Mouse (Mus musculus) limb, embryonic 11.5 days (tissue): ENCODE data around the gene Srrm2. TPM values are rescaled to one million over a fixed set of nuclear protein-coding genes. Genes with fewer than 3 reads are reported as not detected.

Experiments
- ATAC-seq: fragments of 200-750 bp; cut with Nextera tagmentation; 2 replicates; pipeline ENCODE4 v1.8.0; 2017; ENCODE audit warnings: low read depth; ENCODE audit not compliant: insufficient number of reproducible peaks, low FRiP score, low TSS enrichment
- DNase-seq: peaks from one replicate; pipeline ENCODE4 v3.0.0-alpha.2; 2015; ENCODE audit warnings: low spot score
- H3K27ac ChIP-seq: fragments of 300-500 bp; sonication (generic); replicated peaks from 2 replicates; pipeline ENCODE4 v1.5.1; 2014; ENCODE audit warnings: low read depth, mild to moderate bottlenecking, low read length
- H3K27me3 ChIP-seq: fragments of 300-500 bp; sonication (generic); 2 replicates; pipeline ENCODE4 v1.6.1; 2014; ENCODE audit warnings: mild to moderate bottlenecking, low read length, mixed read lengths; ENCODE audit not compliant: control insufficient read depth, insufficient read depth
- H3K36me3 ChIP-seq: fragments of 300-500 bp; sonication (generic); 2 replicates; pipeline ENCODE4 v1.6.1; 2014; ENCODE audit warnings: mild to moderate bottlenecking, low read length, moderate library complexity, mixed read lengths; ENCODE audit not compliant: control insufficient read depth, insufficient read depth
- H3K4me1 ChIP-seq: fragments of 300-500 bp; sonication (generic); 2 replicates; pipeline ENCODE4 v1.6.1; 2014; ENCODE audit warnings: low read length, mixed read lengths; ENCODE audit not compliant: control insufficient read depth, insufficient read depth
- H3K4me2 ChIP-seq: fragments of 300-500 bp; sonication (generic); 2 replicates; pipeline ENCODE4 v1.6.1; 2014; ENCODE audit warnings: low read depth, mild to moderate bottlenecking, moderate library complexity; ENCODE audit not compliant: severe bottlenecking
- H3K4me3 ChIP-seq: fragments of 300-500 bp; sonication (generic); 2 replicates; pipeline ENCODE4 v1.5.1; 2014; ENCODE audit warnings: low read depth, low read length
- H3K9ac ChIP-seq: fragments of 300-500 bp; sonication (generic); 2 replicates; pipeline ENCODE4 v1.6.1; 2014; ENCODE audit warnings: mild to moderate bottlenecking, low read length
- H3K9me3 ChIP-seq: fragments of 300-500 bp; sonication (generic); 2 replicates; pipeline ENCODE4 v1.6.1; 2016; ENCODE audit warnings: low read length; ENCODE audit not compliant: control insufficient read depth
- WGBS: fragments of 180-500 bp; shearing (Covaris S2); extraction: QIAGEN DNeasy Blood & Tissue Kit; methylation state at CpG from one replicate; pipeline ENCODE4 v1.1.7; 2014; 5-methylcytosine and 5-hydroxymethylcytosine counted together
- polyA plus RNA-seq: library from polyadenylated mRNA; unstranded; fragments of >200 nt; fragmentation: Nextera tagmentation; extraction: Ambion mirVana; gene quantifications from 2 replicates; pipeline ENCODE4 v1.2.1, GENCODE M21; 2014

Srrm2 gene
- polyA plus RNA-seq, 1 experiment from 2014 or later, result 508 TPM

DNA sequence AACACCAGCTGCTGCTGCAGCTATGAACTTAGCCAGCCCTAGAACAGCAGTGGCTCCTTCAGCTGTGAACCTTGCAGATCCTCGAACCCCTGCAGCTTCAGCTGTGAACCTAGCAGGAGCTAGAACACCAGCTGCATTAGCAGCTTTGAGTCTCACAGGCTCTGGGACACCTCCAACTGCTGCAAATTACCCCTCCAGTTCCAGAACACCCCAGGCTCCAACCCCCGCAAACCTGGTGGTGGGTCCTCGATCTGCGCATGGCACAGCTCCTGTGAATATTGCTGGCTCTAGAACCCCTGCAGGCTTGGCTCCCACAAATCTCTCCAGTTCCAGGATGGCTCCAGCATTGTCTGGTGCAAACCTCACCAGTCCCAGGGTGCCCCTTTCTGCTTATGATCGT is 30.4 kb downstream of the Srrm2 start:
- H3K9me3 ChIP-seq, result peaks cover 3% of the 10 kb centered on the region; the same call in 1 of the 2 replicates
- 96% methylated on average over 5 of the region's 5 CpGs for WGBS
- H3K4me1 ChIP-seq, result 0 out of 2 replicates have a peak, but pooled peaks cover 3% of the 10 kb centered on the region
- no peaks in the 10 kb centered on the region for H3K27me3 ChIP-seq
- peaks cover 82% of the 10 kb centered on the region for H3K36me3 ChIP-seq
- ATAC-seq, result no peak
- H3K4me2 ChIP-seq, result no peak overlapping the region
- DNase-seq, result no peak
- no peak overlapping the region for H3K9ac ChIP-seq
- H3K4me3 ChIP-seq, result no peak overlapping the region
- no peak overlapping the region for H3K27ac ChIP-seq

DNA sequence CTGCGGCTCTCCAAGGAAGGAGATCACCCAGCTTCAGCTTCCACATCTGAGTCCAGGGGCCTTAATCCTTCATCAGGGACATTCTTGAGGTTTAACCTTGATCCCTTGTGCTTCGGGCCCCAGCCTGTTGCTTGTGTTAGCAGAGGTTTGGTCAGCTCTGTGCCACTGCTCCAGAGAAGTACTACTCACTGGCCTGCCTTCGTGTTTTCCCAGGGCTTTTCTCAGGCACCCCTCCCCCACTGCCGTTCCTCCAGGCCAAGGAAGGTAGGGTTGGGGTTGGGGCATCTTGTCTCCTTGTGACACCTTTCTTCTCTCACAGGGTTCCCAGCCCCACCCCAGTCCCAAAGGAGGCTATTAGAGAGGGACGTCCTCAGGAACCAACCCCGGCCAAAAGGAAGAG is 31.8 kb downstream of the Srrm2 start:
- Histone ChIP-seq H3K4me1 (0 out of 2 replicates have a peak, but pooled peaks cover 3% of the 10 kb centered on the region), H3K4me2 (no peak overlapping the region), H3K27ac (no peak overlapping the region), H3K9me3 (peaks cover 3% of the 10 kb centered on the region; the same call in 1 of the 2 replicates), H3K9ac (no peak overlapping the region), H3K27me3 (no peaks in the 10 kb centered on the region), H3K36me3 (peaks cover 73% of the 10 kb centered on the region), H3K4me3 (no peak overlapping the region)
- ATAC-seq, result no peak
- peak; percentile 24 for DNase-seq
- WGBS, result 86% methylated on average over 6 of the region's 6 CpGs

DNA sequence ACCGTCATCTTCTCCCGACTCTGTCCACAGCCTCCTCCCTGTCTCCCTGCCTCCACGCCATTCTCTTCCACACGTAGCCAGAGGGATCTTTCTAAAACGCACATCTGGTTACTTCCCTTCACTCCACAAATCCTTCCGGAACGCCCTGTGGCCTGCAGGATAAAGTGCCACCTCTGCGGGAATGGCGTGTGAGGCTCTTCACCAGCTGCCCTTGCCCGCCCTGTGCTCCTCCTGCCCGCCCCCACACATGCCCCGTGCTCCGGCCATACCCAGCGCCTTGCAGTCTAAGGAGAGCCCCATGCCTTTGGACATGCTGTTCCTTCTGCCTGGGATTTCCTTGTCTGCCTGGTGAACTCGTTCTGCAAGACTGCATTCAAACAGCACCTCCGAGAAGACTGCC is 32.7 kb downstream of the Srrm2 start:
- no peak overlapping the region for H3K27ac ChIP-seq
- H3K36me3 ChIP-seq, result peaks cover 63% of the 10 kb centered on the region
- ATAC-seq, result no peak
- H3K9me3 ChIP-seq, result peaks cover 3% of the 10 kb centered on the region; the same call in 1 of the 2 replicates
- no peak overlapping the region for H3K9ac ChIP-seq
- H3K4me3 ChIP-seq, result no peak overlapping the region
- WGBS, result 86% methylated on average over 16 of the region's 16 CpGs
- H3K4me2 ChIP-seq, result no peak overlapping the region
- no peak for DNase-seq
- H3K27me3 ChIP-seq, result no peaks in the 10 kb centered on the region
- peaks cover 5% of the 10 kb centered on the region; the same call in 1 of the 2 replicates for H3K4me1 ChIP-seq

DNA sequence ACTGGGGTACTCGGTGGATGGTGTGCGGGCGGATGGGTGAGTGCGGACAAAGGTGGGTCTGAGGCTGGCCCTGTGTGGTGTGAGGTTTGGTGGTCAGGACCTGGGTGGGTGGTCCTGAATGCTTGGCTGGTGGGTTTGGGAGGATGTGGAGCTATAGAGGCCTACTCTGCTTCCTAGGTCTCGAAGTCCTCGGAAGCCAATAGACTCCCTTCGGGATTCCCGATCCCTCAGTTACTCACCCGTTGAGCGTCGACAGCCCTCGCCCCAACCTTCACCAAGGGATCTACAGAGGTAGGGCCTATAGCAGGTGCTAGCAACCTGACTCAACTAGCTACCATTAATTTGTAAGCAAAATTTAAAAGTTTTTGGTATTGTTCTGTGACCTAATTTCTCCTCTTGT is 33.3 kb downstream of the Srrm2 start:
- no peak overlapping the region for H3K4me2 ChIP-seq
- no peak overlapping the region for H3K9ac ChIP-seq
- ATAC-seq (no peak), DNase-seq (no peak)
- 91% methylated on average over 12 of the region's 12 CpGs for WGBS
- peaks cover 57% of the 10 kb centered on the region for H3K36me3 ChIP-seq
- no peak overlapping the region for H3K4me3 ChIP-seq
- peaks cover 5% of the 10 kb centered on the region; the same call in 1 of the 2 replicates for H3K4me1 ChIP-seq
- H3K27me3 ChIP-seq, result no peaks in the 10 kb centered on the region
- H3K27ac ChIP-seq, result no peak overlapping the region
- H3K9me3 ChIP-seq, result peaks cover 3% of the 10 kb centered on the region; the same call in 1 of the 2 replicates

DNA sequence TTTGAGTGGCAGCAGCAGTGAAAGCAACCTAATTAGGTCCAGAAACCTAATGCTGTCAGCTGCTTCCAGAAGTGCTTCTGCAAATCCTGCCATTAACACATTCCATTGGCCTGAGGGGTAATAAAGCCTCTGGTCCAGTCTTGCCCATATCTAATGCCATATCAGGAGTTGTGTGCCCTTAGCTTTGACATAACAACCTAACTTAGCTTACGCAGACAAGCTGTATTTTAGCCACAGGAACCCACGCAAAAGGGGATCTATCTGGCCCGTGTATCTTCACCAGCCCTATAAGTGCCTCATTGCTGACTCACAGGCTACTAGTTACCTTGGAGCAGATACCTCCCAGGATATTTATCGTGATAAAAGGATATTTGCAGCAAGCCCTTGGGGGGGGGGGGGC is 35.3 kb downstream of the Srrm2 start:
- Histone ChIP-seq H3K4me3 (no peak overlapping the region), H3K27ac (no peak overlapping the region), H3K36me3 (peaks cover 38% of the 10 kb centered on the region), H3K4me2 (no peak overlapping the region), H3K9ac (no peak overlapping the region), H3K9me3 (no peaks in the 10 kb centered on the region), H3K4me1 (peaks cover 5% of the 10 kb centered on the region; the same call in 1 of the 2 replicates), H3K27me3 (no peaks in the 10 kb centered on the region)
- WGBS, result 80% methylated on average over 4 of the region's 4 CpGs
- DNase-seq (no peak), ATAC-seq (no peak)

DNA sequence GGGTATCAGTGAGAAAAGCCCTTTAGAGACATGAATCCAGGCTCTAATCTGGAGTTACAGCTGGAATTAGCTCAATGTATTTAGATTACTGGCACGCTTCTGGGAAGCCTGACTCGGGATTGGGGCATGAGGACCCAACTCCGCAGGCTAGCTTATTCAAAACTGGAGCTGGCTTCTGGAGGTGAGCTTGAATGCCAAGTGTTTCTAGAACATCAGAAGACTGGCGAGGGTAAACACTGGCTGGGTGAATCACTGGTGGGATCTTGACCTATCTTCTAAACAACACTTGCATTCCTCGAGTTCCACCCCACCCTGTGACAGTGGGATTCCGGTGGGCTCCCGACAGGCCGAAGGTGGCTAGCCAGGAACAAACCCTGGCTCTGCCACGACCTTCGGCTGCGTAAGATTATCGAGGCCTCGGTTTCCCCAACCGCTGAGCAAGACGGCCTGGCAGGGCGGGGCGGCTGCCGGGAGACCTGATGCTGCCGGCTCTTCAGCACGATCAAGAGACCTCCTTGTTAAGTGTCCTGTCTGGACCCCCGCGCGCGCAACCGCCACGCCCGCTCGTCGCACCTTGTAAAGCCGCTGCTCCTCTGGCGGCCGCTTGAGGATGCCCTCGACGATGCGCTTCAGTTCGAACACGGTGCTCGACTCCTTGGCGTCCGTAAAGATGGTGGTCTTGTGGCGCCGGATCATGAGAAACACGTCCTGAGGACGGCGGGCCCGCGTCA is 38.1 kb downstream of the Srrm2 start:
- WGBS, result under 1% methylated on average over 47 of the region's 47 CpGs
- no peaks in the 10 kb centered on the region for H3K9me3 ChIP-seq
- H3K27me3 ChIP-seq, result no peaks in the 10 kb centered on the region
- peak overlapping the region; percentile 81 for H3K4me3 ChIP-seq
- H3K9ac ChIP-seq, result peak overlapping the region; percentile 82
- DNase-seq, result peak; percentile 79
- peaks cover 5% of the 10 kb centered on the region; the same call in 1 of the 2 replicates for H3K4me1 ChIP-seq
- ATAC-seq, result peak; percentile 71; the same call in 1 of the 2 replicates
- H3K36me3 ChIP-seq, result peaks cover 12% of the 10 kb centered on the region
- peak overlapping the region; percentile 84 for H3K4me2 ChIP-seq
- peak overlapping the region; percentile 83 for H3K27ac ChIP-seq

DNA sequence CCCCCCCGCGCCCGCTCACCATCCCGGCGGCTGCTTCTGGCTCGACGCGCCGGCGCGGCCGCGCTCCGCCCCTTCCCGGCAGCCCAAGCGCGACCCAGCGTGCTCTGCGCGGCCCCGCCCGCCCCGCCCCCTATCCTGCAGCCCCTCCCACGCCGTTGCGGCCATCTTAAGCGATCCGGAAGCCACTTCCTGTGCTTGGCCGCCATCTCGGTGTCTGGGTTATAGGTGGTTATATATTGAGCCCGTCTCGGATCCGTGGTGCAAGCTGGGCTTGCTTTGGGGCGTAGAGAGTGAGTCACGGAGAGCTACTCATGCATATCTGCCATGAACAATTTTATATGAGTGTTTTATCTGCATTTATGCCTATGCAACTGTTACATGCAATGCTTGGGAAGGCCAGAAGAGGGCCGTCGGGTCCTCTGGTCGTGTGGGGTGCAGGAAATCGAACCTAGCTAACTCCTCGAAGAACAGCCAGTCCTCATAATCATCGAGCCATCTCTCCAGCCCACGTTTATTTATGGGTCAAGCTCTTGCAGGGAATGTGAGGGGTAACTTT is 38.8 kb downstream of the Srrm2 start, which contains the start of gene Elob:
Gene Elob (minus strand): TSS at position 73 of the 556 bp plus-strand sequence.
- Histone ChIP-seq H3K9ac (peak within 1 kb of the TSS; percentile 82), H3K27ac (peak within 1 kb of the TSS; percentile 83), H3K27me3 (no peaks in the 10 kb centered on the region), H3K4me3 (peak within 1 kb of the TSS; percentile 81), H3K9me3 (no peaks in the 10 kb centered on the region), H3K36me3 (peaks cover 6% of the 10 kb centered on the region), H3K4me2 (peak within 1 kb of the TSS; percentile 84), H3K4me1 (peaks cover 5% of the 10 kb centered on the region; the same call in 1 of the 2 replicates)
- peak; percentile 88 for DNase-seq
- WGBS, result 1% methylated on average over 31 of the region's 42 CpGs
- ATAC-seq, result peak; percentile 92

DNA sequence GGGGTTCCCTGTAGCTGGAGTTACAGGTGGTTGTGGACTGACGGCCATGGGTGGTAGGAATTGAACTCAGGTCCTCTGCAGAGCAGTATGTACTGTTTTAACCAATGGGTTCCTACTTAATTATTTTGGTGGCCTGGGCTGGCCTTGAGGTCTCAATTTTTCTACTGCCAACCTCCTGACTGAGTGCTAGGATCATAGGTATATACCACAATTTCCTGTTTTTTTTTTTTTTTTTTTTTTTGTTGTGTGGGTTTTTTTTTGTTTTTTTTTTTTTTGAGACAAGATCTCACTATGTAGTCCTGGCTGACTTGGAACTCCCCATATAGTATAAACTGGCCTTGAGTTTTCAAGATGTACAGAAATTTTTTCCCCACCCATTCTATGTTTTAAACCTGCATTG is 40.9 kb downstream of the Srrm2 start:
- H3K27me3 ChIP-seq, result peaks cover 2% of the 10 kb centered on the region; the same call in 1 of the 2 replicates
- no peaks in the 10 kb centered on the region for H3K9me3 ChIP-seq
- peaks cover 2% of the 10 kb centered on the region; the same call in 1 of the 2 replicates for H3K36me3 ChIP-seq
- DNase-seq (no peak), ATAC-seq (no peak)
- H3K4me3 ChIP-seq, result no peak overlapping the region
- H3K27ac ChIP-seq, result no peak overlapping the region
- WGBS, result 90% methylated on average over 1 of the region's 1 CpGs
- H3K4me1 ChIP-seq, result peaks cover 3% of the 10 kb centered on the region; the same call in 1 of the 2 replicates
- no peak overlapping the region for H3K4me2 ChIP-seq
- no peak overlapping the region for H3K9ac ChIP-seq
